Mouse (Mus musculus): Measurements from ENCODE around the gene Lmx1a.

Lmx1a gene

GRCm38 (mm10) chr1:167689232-167689261 is at the start of gene Lmx1a:
Gene Lmx1a, plus strand, starts transcription at chr1:167689237.
- DNase-seq: no peak

GRCm38 (mm10) chr1:167644866-167645537 is 44.0 kb upstream of the Lmx1a start:
- peak; percentile 86 for DNase-seq

GRCm38 (mm10) chr1:167648670-167649069 is 40.4 kb upstream of the Lmx1a start:
- no peak for DNase-seq

- DNase-seq: peak; percentile 63
Observed at GRCm38 (mm10) chr1:167649122-167649633, 39.9 kb upstream of the Lmx1a start.

- DNase-seq: no peak
Observed at GRCm38 (mm10) chr1:167652336-167652735, 36.7 kb upstream of the Lmx1a start.

- no peak for DNase-seq
Observed at GRCm38 (mm10) chr1:167659065-167659464, 30.0 kb upstream of the Lmx1a start.

GRCm38 (mm10) chr1:167660521-167661101 is 28.4 kb upstream of the Lmx1a start:
- peak; percentile 31 for DNase-seq

GRCm38 (mm10) chr1:167661123-167661522 is 27.9 kb upstream of the Lmx1a start:
- peak; percentile 2 for DNase-seq

- no peak for DNase-seq
Observed at GRCm38 (mm10) chr1:167663136-167663535, 25.9 kb upstream of the Lmx1a start.

- peak; percentile 76 for DNase-seq
Observed at GRCm38 (mm10) chr1:167669796-167670195, 19.2 kb upstream of the Lmx1a start.

GRCm38 (mm10) chr1:167672433-167672987 is 16.5 kb upstream of the Lmx1a start:
- no peak for DNase-seq

GRCm38 (mm10) chr1:167679061-167679460 is 10.0 kb upstream of the Lmx1a start:
- no peak for DNase-seq

- DNase-seq: no peak
Observed at GRCm38 (mm10) chr1:167688001-167688346, 1.1 kb upstream of the Lmx1a start.

- DNase-seq: no peak
Observed at GRCm38 (mm10) chr1:167688347-167689231, 448 bp upstream of the Lmx1a start.

GRCm38 (mm10) chr1:167689262-167690137 is 463 bp downstream of the Lmx1a start:
- DNase-seq: no peak

- DNase-seq: no peak
Observed at GRCm38 (mm10) chr1:167690138-167690710, 1.2 kb downstream of the Lmx1a start.

GRCm38 (mm10) chr1:167690716-167691550 is 1.9 kb downstream of the Lmx1a start:
- DNase-seq: no peak

- no peak for DNase-seq
Observed at GRCm38 (mm10) chr1:167691911-167692682, 3.1 kb downstream of the Lmx1a start.

- DNase-seq: no peak
Observed at GRCm38 (mm10) chr1:167692683-167693045, 3.6 kb downstream of the Lmx1a start.

- no peak for DNase-seq
Observed at GRCm38 (mm10) chr1:167693499-167694240, 4.6 kb downstream of the Lmx1a start.
